Mouse (Mus musculus) bone marrow, adult 2 months (tissue): ENCODE data around the gene Ddx19a.

Experiments
- CTCF ChIP-seq: fragments of 200-500 bp; IDR thresholded peaks from 2 replicates; pipeline ENCODE4 v1.5.1; 2011; ENCODE audit warnings: low read length, control low read depth; ENCODE audit not compliant: control insufficient read depth, insufficient read depth
- POLR2A ChIP-seq: fragments of 200-500 bp; IDR thresholded peaks from 2 replicates; pipeline ENCODE4 v1.6.1; 2011; ENCODE audit warnings: low read depth, mild to moderate bottlenecking, control low read depth, low read length, borderline replicate concordance; ENCODE audit not compliant: control insufficient read depth

DNA sequence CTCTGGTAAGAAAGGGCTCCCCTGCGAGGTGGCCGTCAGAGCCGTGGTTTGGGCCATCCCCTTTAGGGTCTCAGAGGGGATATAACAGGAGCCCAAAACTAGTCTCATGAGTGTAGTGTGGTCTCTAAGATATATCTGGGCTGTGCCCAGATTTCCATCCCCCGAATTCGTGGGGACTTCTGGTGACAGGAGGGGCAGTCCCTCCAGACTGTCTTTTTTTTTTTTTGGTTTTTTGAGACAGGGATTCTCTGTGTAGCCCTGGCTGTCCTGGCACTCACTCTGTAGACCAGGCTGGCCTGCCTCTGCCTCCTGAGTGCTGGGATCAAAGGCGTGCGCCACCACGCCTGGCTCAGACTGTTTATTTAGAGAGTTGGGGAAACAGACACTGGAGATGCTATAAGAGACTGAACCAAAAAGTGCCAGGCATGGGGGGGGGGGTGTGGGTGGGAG lies 71.9 kb downstream of the Ddx19a start:
- TF ChIP-seq POLR2A (no peak), CTCF (no peak)
